Mouse (Mus musculus) WW6 (cell line): ENCODE measurements around the gene Gbx2.
A peak's percentile ranks its signal among the peaks of the same experiment; 100 is the strongest.

ENCODE experiments used
- DNase-seq: peaks from one replicate; pipeline ENCODE4 v3.0.0-alpha.2; 2013; ENCODE audit warnings: low read depth, low spot score

Gene Gbx2

DNA sequence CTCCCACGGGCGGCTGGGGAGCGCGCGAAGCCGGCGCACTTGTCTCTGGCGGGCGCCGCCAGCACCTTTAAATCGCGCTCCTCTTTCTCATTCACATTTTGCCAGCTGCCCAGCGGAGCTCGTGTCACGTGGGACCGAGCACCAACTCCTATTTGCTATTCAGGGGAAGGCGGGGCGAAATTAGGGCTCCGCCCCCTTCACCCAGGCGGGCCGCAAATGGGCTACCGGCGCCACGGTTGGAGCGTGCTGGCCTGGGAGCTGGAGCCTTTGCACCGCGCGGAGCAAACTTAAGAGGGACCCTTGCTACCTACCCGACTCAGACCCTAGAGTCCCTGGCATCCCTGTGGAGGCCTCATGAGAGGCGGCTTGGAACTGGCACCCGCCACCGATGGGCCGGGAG lies at the start of gene Gbx2:
Gbx2 (minus strand) TSS at position 60 of the 400 bp plus-strand sequence.
- DNase-seq: peak; percentile 91

DNA sequence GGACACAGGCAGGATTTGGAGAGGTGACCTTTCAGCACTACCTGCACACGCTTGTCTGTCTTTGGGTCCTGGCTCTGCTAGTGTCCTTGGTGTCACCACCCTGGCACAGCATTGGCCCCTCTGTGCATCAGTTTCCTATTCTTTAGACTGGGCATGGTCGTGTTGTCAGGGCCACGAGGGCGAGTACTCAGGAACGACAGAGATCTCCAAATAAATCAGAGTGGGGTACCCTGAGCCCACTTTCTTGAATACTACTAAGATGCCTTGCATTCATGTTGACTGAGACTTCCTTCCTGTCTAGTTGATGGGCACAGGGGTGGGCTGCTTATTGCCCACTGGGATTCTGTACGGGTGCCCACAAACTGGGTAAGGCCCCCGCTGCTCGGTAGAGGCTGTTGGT lies 46.3 kb upstream of the Gbx2 start:
- no peak for DNase-seq

DNA sequence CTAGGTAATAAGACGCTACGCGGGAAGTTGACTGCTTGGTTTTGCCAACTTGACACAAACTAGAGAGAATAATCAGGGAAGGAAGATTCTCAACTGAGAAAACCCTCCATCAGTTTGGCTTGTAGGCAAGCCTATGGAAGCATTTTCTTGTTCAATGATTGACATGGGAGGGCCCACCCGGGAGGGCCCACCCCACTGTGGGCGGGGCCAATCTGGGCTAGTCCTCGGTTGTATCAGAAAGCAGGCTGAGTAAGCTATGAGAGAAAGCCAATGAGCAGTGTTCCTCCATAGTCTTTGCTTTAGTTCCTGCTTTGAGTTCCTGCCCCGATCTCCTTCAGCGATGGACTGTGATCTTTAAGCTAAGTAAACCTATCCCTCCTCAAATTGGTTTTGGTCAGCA lies 45.4 kb upstream of the Gbx2 start:
- no peak for DNase-seq

DNA sequence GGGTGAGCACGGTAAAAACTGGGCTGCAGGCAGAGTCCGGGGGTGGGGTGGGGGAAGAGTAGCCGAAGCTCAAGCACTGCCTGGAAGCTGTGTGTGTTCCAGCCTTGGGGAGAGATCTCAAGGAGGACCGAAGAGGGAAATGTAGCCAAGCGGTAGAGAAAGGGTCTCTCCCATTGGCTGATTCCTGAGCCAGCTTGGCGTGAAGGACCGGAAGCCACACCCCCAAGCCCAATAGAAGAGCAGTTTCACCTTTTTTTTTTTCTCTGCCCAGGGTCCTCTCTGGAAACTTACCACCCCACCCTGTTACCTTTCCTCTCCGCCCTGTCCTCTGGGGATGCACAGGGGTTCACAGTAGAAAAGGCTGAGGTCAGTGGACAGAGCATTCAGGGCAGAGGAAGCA lies 43.6 kb upstream of the Gbx2 start:
- DNase-seq: no peak

DNA sequence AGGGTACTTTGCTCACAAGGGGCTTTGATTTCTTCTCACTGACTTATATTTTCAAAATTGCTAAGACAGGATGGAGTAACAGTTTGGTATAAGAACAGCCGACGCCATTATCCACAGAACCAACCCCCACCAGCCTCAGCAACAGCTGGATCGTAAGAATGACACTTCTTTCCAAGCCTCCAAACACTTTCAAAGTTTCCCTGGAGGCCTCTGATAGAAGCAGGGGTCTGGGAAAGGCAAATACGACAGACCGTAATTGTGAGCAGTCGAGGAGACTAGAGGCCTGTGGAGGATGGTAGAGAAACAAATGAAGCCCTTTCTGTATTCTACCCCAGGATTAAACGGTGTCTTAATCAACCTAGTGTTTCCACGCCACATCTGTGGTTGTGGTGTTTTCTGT lies 40.9 kb upstream of the Gbx2 start:
- no peak for DNase-seq

DNA sequence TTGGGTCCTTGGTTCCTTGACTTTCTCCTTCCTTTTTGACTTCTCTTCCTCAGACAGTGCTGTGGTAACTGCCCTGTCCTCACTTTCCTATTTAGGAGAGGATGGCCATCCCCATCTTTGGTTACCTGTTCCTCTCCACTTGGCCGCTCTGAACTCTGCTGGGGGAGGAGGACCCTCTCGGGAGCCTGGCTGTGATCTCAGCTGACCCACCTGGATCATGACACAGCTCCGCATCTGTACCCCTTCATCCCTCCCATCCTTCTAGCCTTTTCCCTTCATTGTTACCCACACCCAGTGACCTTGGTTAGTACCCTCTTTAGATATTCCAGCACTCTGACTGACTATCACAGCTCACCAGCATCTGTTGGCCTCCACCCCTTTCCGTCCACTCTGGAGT lies 38.7 kb upstream of the Gbx2 start:
- DNase-seq: no peak

DNA sequence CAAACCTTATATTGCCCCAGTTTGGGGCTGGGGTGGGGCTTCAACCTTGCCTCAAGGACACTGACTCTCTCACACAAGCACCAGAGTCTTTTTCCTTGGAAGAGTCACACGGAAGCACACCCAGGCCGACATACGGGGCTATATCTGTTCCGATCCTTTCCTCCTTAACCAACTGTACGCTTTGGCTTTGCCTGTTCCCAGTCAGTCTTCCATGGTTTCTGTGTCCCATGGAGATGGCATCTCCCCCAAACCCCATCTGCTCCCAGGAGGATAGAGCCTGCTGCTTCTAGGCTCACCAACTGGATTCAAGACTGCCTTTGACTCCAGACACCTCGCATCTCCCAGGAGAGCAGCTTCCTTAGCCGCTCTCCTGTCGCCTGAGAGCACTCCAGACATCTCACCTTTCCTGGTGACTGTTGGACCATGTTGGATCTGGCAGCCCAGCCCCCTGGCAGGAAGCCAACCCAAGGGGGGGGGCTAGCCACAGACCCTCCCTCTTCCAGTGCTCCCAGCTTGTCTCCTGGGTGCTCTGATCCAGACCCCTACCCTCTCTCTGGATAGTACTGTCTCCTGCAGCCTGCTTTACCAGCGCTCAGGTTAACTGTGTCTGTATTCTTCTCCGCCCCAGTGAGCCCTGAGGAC lies 38.2 kb upstream of the Gbx2 start:
- DNase-seq: no peak

DNA sequence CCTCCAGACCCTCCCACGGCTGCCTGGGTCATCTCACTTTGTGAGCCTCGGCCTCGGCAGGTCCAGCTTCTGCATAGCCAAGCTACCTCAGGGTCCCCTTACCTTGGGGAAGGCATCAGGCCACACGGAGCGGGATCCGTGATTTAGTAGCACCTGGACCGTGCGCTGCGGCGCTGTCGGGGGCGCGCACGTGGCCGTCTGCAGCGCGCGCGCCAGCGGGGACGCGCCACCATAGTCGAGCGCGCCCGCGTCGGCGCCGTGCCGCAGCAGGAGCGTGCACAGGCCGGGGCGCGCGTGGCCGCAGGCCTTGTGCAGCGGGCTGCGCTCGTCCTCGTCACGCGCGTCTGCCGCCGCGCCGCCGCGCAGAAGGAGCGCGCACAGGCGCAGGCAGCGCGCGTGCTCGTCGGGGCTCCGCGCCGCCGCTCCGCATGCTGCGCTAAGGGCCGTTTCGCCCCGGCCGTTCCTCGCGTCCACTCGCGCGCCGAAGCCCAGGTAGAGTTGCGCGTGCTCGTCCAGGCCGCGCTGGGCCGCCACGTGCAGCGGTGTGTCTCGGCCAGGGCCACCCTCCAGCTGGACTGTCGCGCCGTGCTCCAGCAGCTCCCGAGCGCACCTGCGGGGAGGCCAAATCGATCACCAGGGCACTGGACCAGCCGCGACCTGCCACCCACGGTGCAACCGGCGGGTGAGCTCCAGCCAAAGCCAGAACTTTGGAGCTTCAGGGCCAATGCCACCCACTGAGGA lies 37.3 kb upstream of the Gbx2 start:
- DNase-seq: no peak

DNA sequence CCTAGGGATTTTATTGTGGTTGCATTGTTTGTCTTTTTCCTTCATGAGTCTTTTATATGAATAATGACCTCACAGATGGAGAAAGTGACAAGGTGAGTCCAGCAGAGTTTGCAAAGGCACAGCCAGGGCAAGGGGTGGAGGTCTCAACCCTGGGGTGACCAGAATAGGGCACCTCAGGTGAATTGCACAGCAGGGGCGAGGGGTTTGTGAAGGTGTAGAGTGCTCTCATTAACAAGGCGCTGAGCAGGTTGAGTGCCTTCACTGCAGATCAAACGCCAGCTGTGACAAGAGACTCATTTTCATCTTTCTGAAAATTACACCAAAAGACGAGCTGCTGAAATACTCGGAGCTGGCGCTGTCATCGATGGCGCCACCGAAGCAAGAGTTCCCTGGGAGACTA lies 36.6 kb upstream of the Gbx2 start:
- DNase-seq: no peak

DNA sequence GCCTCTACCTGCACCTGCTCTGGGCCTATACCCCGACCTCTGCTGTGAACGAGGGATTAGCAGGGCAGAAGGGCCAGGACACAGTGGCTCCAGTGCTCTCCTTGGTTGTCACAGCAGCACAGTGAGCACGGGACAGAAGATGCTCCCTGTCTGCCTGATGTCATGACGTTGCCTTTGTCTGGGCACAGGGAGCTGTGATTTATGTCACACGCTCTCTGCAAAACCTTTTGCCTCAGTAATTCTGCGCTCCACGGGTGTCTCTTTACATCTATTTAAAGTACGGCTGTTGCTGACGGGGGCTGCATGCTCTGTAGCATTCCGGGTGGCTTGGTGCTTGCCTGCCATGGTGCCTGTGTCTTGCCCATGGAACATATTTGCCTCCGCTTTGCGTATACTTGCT lies 33.4 kb upstream of the Gbx2 start:
- DNase-seq: no peak

DNA sequence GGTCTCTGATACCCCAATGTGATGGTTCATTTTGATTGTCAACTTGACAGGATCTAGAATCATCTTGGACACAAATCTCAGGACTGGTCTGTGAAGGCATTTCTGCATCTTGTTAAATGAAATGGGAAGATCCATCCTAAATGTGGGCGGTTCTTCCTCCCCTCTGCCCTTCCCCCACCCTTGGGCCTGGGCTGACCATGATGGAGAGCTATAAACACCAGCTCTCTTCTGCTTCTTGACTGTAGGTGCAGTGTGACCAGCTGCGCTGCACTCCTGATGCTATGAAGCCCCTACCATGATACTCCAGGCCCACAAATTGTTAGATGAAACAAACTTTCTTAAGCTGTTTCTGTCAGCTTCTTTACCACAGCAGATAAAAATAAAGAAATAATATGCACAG lies 32.3 kb upstream of the Gbx2 start:
- DNase-seq: no peak

DNA sequence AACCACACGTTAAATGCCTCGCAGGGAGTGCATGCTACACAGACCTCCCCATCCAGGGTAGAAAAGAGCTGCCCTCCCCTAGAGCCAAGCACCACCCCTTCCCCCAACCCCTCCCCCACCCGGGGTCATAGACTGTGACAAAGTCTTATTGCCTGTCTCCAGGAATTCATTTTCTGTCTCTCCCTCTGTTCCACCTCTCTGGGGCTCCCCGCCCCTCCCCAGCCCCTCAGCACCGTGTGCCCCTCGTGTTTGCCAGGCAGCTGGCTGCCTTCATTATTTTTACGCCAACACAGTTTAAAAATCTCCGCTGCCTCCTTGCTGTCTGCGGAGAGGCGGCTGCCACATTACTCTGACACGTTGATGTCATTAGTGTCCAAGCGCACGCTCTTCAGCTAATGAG lies 31.1 kb upstream of the Gbx2 start:
- no peak for DNase-seq

DNA sequence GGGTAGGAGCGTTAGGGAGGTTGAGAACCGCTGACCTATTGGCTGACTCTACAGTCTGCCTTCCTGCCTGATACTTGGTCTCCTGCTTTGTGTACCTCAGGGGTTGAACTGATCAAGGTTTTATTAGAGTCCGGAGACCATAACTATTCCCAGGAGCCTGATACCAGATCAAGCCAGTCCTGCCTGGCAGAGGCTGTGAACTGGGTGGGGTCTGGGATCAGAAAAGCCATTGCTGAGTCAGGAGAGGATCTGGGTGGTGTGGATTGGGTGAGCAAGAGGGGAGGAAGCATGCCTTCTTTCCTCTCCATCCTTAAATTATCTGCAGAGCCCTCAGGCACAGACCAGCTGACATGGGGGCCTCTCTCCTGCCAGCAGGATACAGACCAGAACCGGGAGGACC lies 28.4 kb upstream of the Gbx2 start:
- no peak for DNase-seq

DNA sequence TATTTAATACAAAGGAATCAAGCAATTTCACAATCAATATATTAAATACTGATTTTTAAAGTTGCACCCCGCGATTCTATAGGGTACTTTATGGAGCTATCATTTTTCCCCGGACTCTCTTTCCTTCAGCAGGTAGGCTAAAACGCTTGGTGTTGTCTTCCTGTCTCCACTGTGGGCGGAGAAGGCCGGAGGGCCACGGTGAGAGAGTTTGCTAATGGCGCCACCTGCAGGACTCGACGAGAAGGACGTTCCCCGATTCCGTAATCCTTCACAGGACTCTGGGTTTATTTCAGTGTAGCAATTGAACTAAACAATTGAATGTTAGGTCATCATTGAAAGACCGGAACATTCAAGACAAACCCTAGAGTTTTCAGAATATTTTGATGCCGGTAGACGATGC lies 12.2 kb upstream of the Gbx2 start:
- DNase-seq: no peak

DNA sequence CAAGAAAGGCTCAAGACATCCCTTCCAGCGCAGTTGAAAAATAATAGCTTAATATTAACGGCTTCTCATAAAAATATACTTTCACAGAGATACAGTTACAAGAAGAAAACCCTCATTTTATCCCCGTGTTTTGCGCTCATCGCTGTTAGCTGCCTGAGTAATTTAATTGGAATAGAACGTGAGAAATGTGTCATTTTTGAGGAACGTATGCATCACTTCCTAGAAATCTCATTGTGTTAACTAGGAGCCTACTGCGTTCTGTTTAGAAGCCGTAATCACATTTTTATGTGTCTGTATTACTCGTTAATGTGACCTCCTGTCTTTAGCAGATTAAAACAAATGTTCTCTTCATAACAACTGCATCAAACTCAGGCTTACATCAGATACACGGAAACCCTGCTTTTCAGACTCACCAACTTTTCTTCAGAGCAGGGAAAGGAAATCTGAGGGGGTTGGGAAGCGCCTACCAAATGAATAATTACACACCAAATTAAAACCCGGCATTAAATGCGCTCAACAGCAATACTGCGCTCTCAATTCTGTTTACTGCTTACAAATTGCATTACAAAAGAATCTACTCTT lies 11.5 kb upstream of the Gbx2 start:
- DNase-seq: no peak

DNA sequence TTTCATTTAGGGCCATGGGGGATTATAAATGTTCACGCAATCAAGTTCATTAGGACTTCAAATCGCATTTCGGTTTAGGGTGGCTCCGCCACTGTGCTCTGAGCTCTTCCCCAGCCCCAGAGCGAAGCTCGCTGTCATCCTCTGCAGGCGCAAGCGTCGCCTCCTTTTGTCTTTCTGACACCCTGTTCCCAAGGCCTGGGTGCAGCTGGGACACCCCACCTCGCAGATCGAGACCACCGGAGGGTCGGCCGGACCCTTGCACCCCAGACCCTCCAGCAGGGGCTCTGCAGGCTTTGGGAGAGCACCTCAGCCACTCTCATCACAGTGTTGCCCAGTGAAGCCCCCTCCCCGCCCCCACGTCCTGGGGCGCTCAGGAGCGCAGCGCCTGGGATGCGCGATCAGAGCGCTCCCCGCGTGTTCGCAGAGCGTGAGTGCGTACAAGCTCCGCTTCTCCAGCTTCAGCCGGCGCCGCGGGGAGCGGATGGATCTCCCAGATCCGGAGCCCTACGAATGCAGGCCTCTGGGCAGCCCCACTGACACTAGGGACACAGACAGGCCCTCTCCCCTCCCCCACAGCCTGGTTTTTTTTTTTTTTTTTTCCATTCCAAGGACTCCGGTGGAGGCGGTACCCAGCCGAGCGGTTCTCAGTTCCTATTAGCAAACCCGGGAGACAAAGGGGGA lies 10.9 kb upstream of the Gbx2 start:
- DNase-seq: no peak

DNA sequence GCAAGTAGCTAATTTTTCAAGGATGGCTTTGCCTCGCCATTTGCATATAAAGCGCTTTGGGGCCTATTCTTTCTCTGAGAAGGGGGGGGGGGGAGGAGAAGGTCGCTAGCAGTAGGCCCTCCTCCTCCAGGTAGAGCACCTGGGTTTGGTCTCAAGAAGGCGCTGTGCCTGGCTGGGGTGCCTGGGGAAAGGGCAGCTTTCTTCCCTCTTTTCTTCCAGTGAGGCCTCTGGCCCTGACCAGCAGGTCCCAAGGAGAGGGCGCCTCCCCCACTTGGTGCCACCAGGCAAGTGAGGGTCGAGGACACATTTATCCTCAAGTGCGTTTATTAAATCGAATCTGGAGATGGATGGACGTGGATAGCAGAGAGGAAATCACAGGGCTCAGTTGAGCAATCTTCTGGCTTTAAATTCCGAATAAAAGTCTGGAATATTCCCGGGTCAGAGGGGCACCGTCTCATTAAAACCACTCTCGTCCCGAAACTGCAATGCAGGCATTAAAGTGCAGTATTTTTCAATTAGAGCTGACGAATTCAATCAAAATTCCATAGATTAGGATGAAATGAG lies 10.1 kb upstream of the Gbx2 start:
- DNase-seq: no peak

DNA sequence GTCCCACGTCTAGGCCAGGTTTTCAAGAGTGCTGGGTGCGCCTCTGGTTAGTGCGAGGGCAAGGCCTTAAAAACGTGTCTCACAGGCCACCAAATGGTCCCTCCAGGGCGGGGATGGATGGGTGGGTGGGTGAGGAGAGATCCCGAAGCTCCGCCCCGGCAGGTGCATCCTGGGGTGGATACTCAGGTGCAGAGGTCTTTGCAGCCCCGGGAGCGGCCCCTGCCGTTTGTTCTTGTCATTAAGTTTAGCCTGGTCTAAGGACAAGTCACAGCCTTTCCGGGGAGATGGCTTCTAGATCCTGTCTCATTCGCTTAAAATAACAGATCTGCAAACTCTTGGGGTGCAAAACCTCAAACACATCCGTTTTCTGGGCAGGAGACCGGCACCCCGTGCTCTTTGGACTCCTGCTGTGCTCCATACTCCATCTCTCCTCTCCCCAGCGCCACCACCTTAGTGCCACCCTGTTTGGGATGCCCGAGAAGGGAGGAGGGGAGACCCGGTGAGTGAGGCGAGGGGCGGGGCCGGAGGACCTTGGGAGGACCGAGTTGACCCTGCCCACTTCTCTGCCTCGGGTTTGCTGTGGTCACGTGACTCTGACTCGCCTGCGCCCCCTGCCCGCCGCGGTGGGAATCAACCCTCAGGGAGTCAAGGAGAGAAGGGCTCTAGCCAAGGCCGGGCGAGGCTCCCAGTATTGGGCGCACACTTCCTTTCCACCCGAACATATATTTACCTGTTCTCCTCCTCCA lies 9.2 kb upstream of the Gbx2 start:
- peak; percentile 84 for DNase-seq

DNA sequence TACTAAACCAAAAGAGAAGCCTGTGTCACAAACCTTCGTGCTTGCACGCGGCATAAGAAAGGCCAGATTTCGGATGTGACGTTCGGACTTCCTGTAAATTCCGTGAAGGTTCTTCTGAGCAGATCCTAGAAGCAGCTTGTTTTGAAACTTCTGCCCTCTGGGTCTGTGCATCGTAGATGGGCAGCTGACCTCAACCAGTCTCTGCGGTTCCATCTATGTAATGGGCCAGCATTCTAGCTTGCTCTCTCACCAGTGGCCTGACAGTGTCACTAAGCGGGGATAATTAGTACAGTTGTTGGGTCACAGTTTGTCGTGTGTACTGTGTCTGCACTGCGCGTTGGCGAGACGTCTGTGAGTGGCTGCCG lies 8.6 kb upstream of the Gbx2 start:
- no peak for DNase-seq

DNA sequence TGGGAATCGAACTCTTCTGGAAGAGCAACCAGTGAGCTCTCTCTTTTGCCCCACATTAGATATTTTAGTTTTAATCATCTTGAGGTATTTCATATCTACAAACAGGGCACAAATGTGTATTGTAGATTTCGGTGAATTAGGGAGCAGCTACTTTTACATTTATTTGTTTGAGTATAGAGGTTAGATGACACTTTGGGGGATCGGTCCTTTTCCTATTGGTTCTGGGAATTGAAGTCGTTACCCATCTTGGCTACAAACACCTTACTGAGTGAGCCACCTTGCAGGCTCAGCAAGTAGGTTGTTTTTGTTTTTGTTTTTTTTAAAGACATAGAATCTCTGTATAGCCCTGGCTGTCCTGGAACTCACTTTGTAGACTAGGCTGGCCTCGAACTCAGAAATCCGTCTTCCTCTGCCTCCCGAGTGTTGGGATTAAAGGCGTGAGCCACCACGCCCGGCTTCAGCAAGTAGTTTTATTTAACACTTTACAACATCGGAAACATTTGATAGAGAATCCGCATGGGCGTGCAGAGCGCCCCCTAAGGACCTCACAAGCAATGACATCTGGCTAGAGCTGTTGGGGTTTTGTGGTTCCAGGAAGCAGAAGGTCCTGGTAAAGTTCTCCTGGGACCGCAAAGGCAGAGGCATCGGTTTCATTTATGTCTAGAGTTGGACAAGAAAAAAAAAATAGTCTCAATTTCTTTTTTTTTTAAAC lies 8.1 kb upstream of the Gbx2 start:
- no peak for DNase-seq
